Mouse (Mus musculus) ES-E14 (cell line): ENCODE results near the gene Peak1.

Experiments
- CHD2 ChIP-seq: IDR thresholded peaks from 2 replicates; pipeline ENCODE4 v1.6.1; 2014; ENCODE audit warnings: mild to moderate bottlenecking, low read depth, low read length, inconsistent platforms
- ZC3H11A ChIP-seq: IDR thresholded peaks from 2 replicates; pipeline ENCODE4 v1.6.1; 2012; ENCODE audit warnings: low read depth, mild to moderate bottlenecking, inconsistent platforms, low read length, borderline replicate concordance

GRCm38 (mm10) chr9:56264308-56265021, 153.4 kb downstream of the Peak1 start:
- no peak for TF ChIP-seq ZC3H11A
- TF ChIP-seq CHD2: no peak
